Mouse (Mus musculus) hindbrain, embryonic 14.5 days (tissue): ENCODE measurements at regions not wholly inside any gene's neighbourhood (a gene's known extent, or its start where the extent isn't known, plus 50 kb on each side); places are given as distances from the start of the nearest gene placed in this dataset.
"Not testable (repeated sequence)": the region's sequence is repeated elsewhere in the genome, so short reads cannot be mapped to it uniquely, and the experiment has no call there.

ENCODE experiments used
- ATAC-seq: fragments of 200-750 bp; cut with Nextera tagmentation; 2 replicates; pipeline ENCODE4 v1.8.0; 2017; ENCODE audit warnings: moderate number of reproducible peaks, mild to moderate bottlenecking, moderate TSS enrichment, moderate library complexity; ENCODE audit not compliant: low FRiP score
- DNase-seq: peaks from one replicate; pipeline ENCODE4 v3.0.0-alpha.2; 2015; ENCODE audit warnings: low spot score
- H3K27ac ChIP-seq: fragments of 300-500 bp; sonication (generic); 2 replicates; pipeline ENCODE4 v1.5.1; 2014; ENCODE audit warnings: mild to moderate bottlenecking, moderate library complexity
- H3K27me3 ChIP-seq: fragments of 300-500 bp; sonication (generic); 2 replicates; pipeline ENCODE4 v1.6.1; 2014; ENCODE audit warnings: mild to moderate bottlenecking, low read length, mixed read lengths; ENCODE audit not compliant: control insufficient read depth, insufficient read depth
- H3K36me3 ChIP-seq: fragments of 300-500 bp; sonication (generic); replicated peaks from 2 replicates; pipeline ENCODE4 v1.6.1; 2014; ENCODE audit not compliant: control insufficient read depth, insufficient read depth
- H3K4me1 ChIP-seq: fragments of 300-500 bp; sonication (generic); replicated peaks from 2 replicates; pipeline ENCODE4 v1.6.1; 2014; ENCODE audit warnings: antibody characterized with exemption, low read length, mixed read lengths; ENCODE audit not compliant: control insufficient read depth, insufficient read depth
- H3K4me2 ChIP-seq: fragments of 300-500 bp; sonication (generic); replicated peaks from 2 replicates; pipeline ENCODE4 v1.6.1; 2014; ENCODE audit warnings: mild to moderate bottlenecking, moderate library complexity
- H3K4me3 ChIP-seq: fragments of 300-500 bp; sonication (generic); replicated peaks from 2 replicates; pipeline ENCODE4 v1.5.1; 2014; ENCODE audit warnings: mild to moderate bottlenecking, low read length
- H3K9ac ChIP-seq: fragments of 300-500 bp; sonication (generic); 2 replicates; pipeline ENCODE4 v1.6.1; 2014
- H3K9me3 ChIP-seq: fragments of 300-500 bp; sonication (generic); 2 replicates; pipeline ENCODE4 v1.6.1; 2016; ENCODE audit warnings: low read length; ENCODE audit not compliant: control insufficient read depth
- whole genome bisulfite sequencing: fragments of 180-500 bp; shearing (Covaris S2); extraction: QIAGEN DNeasy Blood & Tissue Kit; methylation state at CpG from one replicate; pipeline ENCODE4 v1.1.7; 2014; 5-methylcytosine and 5-hydroxymethylcytosine counted together

- no peak for DNase-seq
- no peak overlapping the region for H3K4me2 ChIP-seq
- no peak overlapping the region for H3K4me3 ChIP-seq
- H3K4me1 ChIP-seq = 0 out of 2 replicates have a peak, but pooled peaks cover 3% of the 10 kb centered on the region
- 57% methylated on average over 2 of the region's 2 CpGs for WGBS
- no peak for ATAC-seq
- no peak overlapping the region for H3K9ac ChIP-seq
- no peaks in the 10 kb centered on the region for H3K27me3 ChIP-seq
- no peaks in the 10 kb centered on the region for H3K36me3 ChIP-seq
- no peaks in the 10 kb centered on the region for H3K9me3 ChIP-seq
- no peak overlapping the region for H3K27ac ChIP-seq
Observed at GRCm38 (mm10) chr13:111896279-111896678, 87.5 kb upstream of the Map3k1 start.

DNA sequence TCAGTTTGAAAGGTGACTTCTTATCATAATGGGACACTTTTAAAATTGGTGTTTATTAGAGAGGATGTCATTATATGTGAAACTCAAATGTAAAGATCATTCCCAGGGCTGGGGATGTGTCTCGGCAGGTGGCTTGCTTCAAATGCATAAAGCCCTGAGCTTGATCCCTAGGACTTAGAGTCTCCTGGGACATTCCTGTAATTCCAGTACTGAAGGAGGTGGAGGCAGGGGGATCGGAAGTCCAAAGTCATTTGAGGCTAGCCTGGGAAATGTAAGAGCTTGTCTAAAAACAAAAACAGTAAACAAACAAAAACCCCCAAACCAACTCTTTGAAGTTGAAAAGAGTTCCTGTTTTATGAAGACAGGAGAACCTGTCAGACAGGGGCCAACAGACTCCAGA, 94.6 kb upstream of the Map3k1 start:
- Histone ChIP-seq H3K9me3 (no peaks in the 10 kb centered on the region), H3K4me1 (peaks cover 9% of the 10 kb centered on the region; the same call in 1 of the 2 replicates), H3K9ac (no peak overlapping the region), H3K4me3 (no peak overlapping the region), H3K27ac (no peak overlapping the region), H3K36me3 (no peaks in the 10 kb centered on the region), H3K27me3 (no peaks in the 10 kb centered on the region), H3K4me2 (no peak overlapping the region)
- DNase-seq = no peak
- ATAC-seq = no peak
- whole genome bisulfite sequencing = 63% methylated on average over 2 of the region's 2 CpGs

DNA sequence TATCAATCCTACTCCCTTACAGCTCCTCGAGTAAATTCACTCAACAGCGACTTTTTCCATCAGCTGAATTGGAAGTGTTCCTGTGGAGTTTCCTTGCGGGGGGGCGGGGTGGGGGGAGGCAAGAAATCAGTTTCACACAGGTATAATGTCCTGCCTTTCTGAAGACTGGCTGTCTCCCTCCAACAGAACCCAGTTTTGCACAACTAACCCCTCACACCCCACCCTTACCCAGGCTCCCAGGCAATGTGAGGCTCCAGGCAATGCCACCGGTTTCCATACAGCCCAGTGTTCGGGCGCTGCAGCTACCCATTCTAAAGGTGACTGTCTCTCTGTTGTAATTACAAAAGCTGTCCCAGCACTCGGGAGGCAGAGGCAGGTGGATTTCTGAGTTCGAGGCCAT, 95.1 kb upstream of the Map3k1 start:
- H3K27me3 ChIP-seq = no peaks in the 10 kb centered on the region
- H3K4me1 ChIP-seq = peaks cover 9% of the 10 kb centered on the region; the same call in 1 of the 2 replicates
- H3K36me3 ChIP-seq = no peaks in the 10 kb centered on the region
- no peak overlapping the region for H3K4me3 ChIP-seq
- no peak overlapping the region for H3K9ac ChIP-seq
- H3K27ac ChIP-seq = no peak overlapping the region
- no peaks in the 10 kb centered on the region for H3K9me3 ChIP-seq
- no peak for ATAC-seq
- DNase-seq = no peak
- no peak overlapping the region for H3K4me2 ChIP-seq
- 59% methylated on average over 9 of the region's 9 CpGs for WGBS

DNA sequence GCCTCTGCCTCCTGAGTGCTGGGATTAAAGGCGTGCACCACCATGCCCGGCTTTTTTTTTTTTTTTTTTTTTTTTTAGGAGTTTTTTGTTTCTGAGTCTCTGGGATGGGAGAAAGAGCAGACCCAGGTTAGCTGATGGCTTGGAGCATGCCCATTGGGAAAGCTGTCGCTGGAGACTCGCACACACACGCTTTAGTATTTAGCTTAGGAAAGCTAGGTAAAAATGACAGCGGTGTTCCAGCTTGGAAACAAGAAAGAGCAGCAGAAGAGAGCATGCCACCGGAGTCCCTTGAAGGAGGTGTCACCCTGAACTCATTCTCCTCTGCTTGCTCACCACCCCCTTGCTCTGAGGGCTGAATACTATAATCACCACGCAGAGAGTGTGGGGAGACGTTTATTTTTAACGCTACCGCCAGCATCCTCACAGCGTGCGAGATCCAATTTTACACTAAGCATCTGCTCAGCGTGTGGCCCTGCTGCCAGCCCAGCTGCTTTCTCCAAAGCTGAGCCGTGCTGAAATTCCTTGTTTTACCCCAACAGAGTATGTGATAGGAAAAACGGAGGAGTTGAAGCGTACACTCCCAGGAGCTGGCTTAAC, 95.9 kb upstream of the Map3k1 start:
- WGBS = 15% methylated on average over 15 of the region's 17 CpGs
- ATAC-seq (peak; percentile 80), DNase-seq (peak; percentile 76)
- Histone ChIP-seq H3K4me3 (no peak overlapping the region), H3K9ac (peak overlapping the region; percentile 2; the same call in 1 of the 2 replicates), H3K27me3 (no peaks in the 10 kb centered on the region), H3K36me3 (no peaks in the 10 kb centered on the region), H3K27ac (peak overlapping the region; percentile 50), H3K9me3 (no peaks in the 10 kb centered on the region), H3K4me2 (peak overlapping the region; percentile 36), H3K4me1 (peaks cover 9% of the 10 kb centered on the region; the same call in 1 of the 2 replicates)

GRCm38 (mm10) chr13:111905213-111905701, 96.5 kb upstream of the Map3k1 start:
- ATAC-seq = peak; percentile 37; the same call in 1 of the 2 replicates
- no peak for DNase-seq
- H3K9ac ChIP-seq = peak overlapping the region; percentile 2; the same call in 1 of the 2 replicates

DNA sequence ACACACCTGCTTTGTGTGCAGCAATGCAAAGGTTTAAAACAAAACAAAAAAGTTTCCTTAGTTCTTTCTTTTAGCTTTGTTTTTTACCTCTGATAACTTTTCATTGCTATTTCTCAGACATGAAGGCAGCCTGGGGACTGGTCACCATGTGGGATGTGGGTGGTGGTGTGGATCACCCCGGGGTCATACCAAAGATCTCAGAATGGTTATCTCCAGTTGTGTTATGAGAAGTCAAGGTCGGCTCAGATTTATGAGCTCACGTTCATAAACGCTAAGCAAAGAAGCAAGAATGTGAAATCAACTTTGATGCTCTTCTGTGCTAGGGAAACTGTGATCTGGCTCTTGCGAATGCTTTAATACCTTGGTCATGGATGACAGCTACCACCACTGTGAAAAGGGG, 102.3 kb upstream of the Map3k1 start:
- ATAC-seq (no peak), DNase-seq (no peak)
- Histone ChIP-seq H3K9ac (no peak overlapping the region), H3K27ac (no peak overlapping the region), H3K4me1 (no peaks in the 10 kb centered on the region), H3K4me2 (no peak overlapping the region), H3K36me3 (no peaks in the 10 kb centered on the region), H3K27me3 (no peaks in the 10 kb centered on the region), H3K9me3 (no peaks in the 10 kb centered on the region), H3K4me3 (no peak overlapping the region)
- WGBS = 97% methylated on average over 5 of the region's 5 CpGs

More at GRCm38 (mm10) chr13:111905213-111905701, 96.5 kb upstream of the Map3k1 start:
- Histone ChIP-seq H3K27ac (peak overlapping the region; percentile 50), H3K4me2 (peak overlapping the region; percentile 36), H3K4me1 (peaks cover 9% of the 10 kb centered on the region; the same call in 1 of the 2 replicates), H3K27me3 (no peaks in the 10 kb centered on the region), H3K9me3 (no peaks in the 10 kb centered on the region), H3K4me3 (no peak overlapping the region), H3K36me3 (no peaks in the 10 kb centered on the region)
- 25% methylated on average over 10 of the region's 10 CpGs for WGBS

DNA sequence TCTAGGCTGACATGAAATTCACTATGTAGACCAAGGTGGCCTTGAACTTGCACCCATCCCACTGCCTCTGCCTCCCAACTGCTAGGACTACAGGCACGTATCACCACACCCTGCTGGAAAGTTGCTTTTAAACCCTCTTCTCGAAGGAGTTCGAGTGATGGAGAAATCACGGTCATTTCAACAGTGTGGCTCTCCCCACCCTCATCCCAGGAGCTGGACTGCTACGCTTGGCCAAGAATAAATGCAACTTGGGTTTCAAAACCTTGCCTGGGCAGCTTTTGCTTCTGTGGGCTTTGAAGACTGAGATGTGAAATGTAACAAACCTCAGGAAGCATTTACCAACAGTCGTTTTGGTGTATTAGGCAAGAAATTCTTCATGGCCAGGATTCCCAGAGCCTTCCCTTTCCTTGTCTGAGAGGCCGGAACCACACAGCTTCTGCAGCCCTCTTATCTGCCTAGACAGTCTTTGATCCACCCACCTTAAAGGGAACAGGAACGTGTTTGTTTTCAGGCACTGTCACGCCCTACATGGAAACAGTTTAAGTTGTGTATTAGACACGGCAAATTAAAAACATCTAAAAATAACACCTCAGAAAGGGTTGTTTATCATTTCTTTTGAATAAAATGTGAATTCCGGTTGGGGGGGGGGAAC, 103.0 kb upstream of the Map3k1 start:
- no peak overlapping the region for H3K4me3 ChIP-seq
- no peaks in the 10 kb centered on the region for H3K4me1 ChIP-seq
- ATAC-seq (no peak), DNase-seq (no peak)
- WGBS = 88% methylated on average over 11 of the region's 11 CpGs
- H3K36me3 ChIP-seq = no peaks in the 10 kb centered on the region
- no peaks in the 10 kb centered on the region for H3K27me3 ChIP-seq
- no peak overlapping the region for H3K27ac ChIP-seq
- no peak overlapping the region for H3K4me2 ChIP-seq
- H3K9ac ChIP-seq = no peak overlapping the region
- no peaks in the 10 kb centered on the region for H3K9me3 ChIP-seq

DNA sequence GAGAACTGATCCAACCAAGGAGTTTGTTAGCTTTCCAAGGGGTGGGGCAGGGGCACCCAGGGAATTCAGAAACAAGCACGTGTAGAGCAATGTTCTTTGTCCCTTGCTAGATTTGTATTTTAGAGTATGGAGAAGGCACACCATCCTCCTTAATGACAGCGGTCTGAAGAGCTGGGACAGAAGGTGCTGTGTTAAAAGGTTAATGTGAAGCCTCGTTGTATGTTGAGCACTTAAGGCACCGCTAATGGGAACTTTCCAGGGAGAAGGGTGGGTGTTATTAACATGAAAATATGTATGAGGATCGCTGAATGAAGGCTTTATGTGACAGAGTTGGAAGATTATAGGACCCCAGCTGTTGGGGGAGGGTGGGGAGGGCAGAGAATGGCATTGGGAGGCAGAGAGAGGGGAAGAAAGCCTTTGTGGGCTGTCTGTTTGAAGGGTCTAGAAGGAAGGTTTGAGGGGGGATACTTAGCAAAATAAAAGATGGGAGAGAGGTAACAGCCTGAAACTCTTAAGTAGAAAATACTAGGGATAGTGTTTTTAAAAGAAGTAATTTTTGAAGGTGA, 105.6 kb upstream of the Map3k1 start:
- H3K4me1 ChIP-seq = no peaks in the 10 kb centered on the region
- H3K9ac ChIP-seq = no peak overlapping the region
- no peak for DNase-seq
- no peak overlapping the region for H3K4me3 ChIP-seq
- 0 out of 2 replicates have a peak overlapping the region, but pooled peaks have one; percentile 9 for H3K27ac ChIP-seq
- H3K27me3 ChIP-seq = no peaks in the 10 kb centered on the region
- H3K4me2 ChIP-seq = no peak overlapping the region
- H3K36me3 ChIP-seq = no peaks in the 10 kb centered on the region
- no peak for ATAC-seq
- H3K9me3 ChIP-seq = no peaks in the 10 kb centered on the region
- 37% methylated on average over 5 of the region's 5 CpGs for WGBS

DNA sequence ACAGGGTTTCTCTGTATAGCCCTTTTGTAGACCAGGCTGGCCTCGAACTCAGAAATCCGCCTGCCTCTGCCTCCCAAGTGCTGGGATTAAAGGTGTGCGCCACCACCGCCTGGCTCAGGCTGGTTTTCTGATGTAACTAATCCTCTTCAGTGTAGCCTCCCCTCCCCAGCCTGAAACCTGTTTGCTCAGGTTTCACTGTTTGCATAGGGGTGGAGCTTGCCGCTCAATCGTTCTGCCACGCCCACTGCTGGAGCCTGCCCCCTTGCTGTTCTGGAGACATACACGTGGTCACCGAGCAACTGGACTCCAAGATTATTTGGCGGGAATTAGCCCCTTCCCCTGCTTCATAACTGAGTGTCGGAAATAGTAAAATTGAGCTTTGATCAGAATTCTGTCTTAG, 110.6 kb upstream of the Map3k1 start:
- DNase-seq = not testable (repeated sequence)
- WGBS = 85% methylated on average over 11 of the region's 11 CpGs

More for the DNA sequence above, 110.6 kb upstream of the Map3k1 start:
- not testable (repeated sequence) for H3K9me3 ChIP-seq, H3K36me3 ChIP-seq, H3K27me3 ChIP-seq, H3K4me1 ChIP-seq, H3K4me3 ChIP-seq, H3K27ac ChIP-seq, H3K4me2 ChIP-seq, H3K9ac ChIP-seq, ATAC-seq
